Mouse (Mus musculus) olfactory bulb, adult 2 months (tissue): ENCODE data around the gene Tpst2.

Experiments used
- CTCF ChIP-seq: fragments of 200-500 bp; IDR thresholded peaks from 2 replicates; pipeline ENCODE4 v1.5.1; 2012; ENCODE audit warnings: low read depth, mild to moderate bottlenecking, low read length, moderate library complexity; ENCODE audit not compliant: insufficient read depth
- POLR2A ChIP-seq: fragments of 200-500 bp; IDR thresholded peaks from 2 replicates; pipeline ENCODE4 v1.6.1; 2012; ENCODE audit warnings: mild to moderate bottlenecking, low read depth, low read length, moderate library complexity; ENCODE audit not compliant: insufficient read depth

- no peak for TF ChIP-seq POLR2A
- TF ChIP-seq CTCF = no peak
Measured at GRCm38 (mm10) chr5:112295162-112295561, 18.7 kb downstream of the Tpst2 start.
